Mouse (Mus musculus): ENCODE measurements around the gene S100a6.

The S100a6 gene

GRCm38 (mm10) chr3:90600458-90601195 lies 12.1 kb upstream of the S100a6 start:
- DNase-seq (ENCODE audit: low read depth) = no peak

GRCm38 (mm10) chr3:90601486-90602110 lies 11.1 kb upstream of the S100a6 start, which contains the start of gene Gm42674:
Gene Gm42674, plus strand, starts transcription at chr3:90601904.
- DNase-seq (ENCODE audit: low read depth) = no peak

DNA sequence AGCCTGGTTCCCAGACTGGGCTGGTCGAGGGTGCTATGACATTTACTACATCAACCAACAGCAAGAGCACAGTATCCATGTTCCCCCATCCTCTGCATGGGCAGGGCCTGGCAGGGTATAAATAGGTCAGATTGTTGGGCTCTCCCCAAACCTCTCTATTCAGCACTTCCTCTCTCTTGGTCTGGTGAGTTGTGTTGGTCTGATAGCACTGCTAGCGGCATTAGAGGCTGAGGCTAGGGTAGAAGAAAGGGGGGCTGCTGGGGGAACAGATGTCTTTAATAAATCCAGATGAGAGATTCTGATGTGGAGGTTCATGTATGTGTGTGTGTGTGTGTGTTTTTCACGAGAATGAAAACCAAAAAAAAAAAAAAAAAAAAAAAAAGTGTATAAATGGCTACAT lies 9.1 kb upstream of the S100a6 start, which contains the start of gene S100a4:
Gene S100a4, plus strand, starts transcription at position 149 of the 400 bp plus-strand sequence.
- DNase-seq (ENCODE audit: low read depth) = peak; percentile 92

DNA sequence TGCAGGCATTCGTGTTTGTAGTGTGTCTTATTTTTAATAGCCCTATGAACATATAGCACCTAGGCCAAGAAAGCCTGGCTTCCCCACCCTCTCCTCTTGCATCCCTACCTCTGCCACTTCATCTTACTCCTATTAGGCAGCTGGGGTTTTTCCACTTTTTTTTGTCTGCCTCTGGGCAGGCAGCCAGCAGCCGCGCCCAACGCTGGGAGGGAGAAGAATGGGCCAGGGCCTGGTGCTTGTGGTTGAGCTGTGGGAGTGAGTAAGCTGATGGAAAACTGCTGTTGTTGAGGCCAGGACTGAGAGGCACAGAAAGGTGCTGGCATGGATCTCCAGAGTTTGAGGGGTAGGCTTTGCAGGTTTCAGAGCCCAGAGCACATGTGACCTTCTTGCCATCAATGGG lies 8.3 kb upstream of the S100a6 start:
- peak; percentile 94 for DNase-seq (ENCODE audit: low read depth)

GRCm38 (mm10) chr3:90605049-90605448 lies 7.6 kb upstream of the S100a6 start:
- DNase-seq (ENCODE audit: low read depth) = peak; percentile 73

DNA sequence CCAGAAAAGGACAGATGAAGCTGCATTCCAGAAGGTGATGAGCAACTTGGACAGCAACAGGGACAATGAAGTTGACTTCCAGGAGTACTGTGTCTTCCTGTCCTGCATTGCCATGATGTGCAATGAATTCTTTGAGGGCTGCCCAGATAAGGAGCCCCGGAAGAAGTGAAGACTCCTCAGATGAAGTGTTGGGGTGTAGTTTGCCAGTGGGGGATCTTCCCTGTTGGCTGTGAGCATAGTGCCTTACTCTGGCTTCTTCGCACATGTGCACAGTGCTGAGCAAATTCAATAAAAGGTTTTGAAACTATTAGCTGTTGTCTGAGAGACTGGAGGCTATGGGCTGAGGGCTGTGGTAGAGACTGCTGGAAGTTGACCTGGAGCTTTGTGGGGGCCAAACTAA lies 6.9 kb upstream of the S100a6 start:
- DNase-seq (ENCODE audit: low read depth) = no peak

DNA sequence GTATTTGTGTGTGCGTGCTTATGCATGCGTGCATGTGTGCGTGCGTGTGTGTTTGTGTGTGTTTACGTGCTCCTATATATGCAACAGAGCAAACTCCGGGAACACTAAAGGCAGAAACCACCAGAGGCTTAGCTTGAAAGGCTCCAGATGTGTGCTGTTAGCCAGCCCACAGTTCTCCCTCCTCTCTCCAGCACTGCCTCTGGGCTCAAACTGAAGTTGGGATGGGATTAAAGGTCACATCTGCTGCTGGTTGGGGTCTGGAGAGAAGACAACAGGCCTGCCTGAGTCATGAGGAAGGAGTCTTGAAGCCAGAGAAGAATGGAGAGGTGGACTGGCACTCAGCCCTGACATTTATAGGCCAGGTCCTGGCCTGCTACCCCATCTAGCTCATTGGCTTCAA lies 6.5 kb upstream of the S100a6 start:
- no peak for DNase-seq (ENCODE audit: low read depth)

GRCm38 (mm10) chr3:90607361-90607760 lies 5.3 kb upstream of the S100a6 start:
- peak; percentile 38 for DNase-seq (ENCODE audit: low read depth)

DNA sequence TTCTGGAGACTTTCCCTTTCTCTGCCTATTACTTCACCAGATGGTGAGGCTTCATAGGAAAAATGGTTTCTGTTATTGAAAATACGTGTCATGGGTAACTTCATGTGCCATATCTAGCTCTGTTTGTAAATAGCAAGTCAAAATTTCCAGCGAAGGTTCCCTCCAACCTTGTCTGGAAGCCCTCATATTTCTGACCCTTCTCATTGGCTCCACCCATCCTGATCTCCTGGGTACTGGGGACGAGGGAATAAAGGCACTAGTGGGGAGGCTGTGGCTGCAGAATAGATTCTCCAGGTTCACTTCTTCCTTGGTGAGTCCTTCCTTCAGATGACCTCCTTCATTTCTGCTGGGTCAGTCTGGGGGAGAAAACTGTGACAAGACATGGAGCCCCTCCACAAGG lies 4.5 kb upstream of the S100a6 start, which contains the start of gene S100a5:
Gene S100a5, plus strand, starts transcription at position 301 of the 400 bp plus-strand sequence.
- no peak for DNase-seq (ENCODE audit: low read depth)

DNA sequence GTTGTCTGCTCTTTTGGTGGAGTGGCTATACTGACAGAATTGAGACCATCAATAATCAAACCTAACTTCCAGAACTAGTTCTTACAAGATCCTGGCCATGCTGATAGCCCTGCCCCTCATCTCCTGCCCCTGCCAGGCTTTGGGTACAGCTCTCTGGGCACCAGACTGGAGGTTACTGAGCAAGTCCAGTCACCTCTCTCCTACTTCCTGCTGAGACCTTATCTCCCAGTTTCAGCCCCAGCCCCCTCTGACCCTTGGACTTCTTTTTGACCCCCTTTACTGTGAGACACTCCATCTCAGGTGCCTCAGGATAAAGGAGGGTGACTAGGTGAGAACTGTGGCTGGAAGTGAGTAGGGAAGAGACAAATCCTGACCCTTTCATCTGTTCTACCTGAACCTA lies 3.6 kb upstream of the S100a6 start:
- DNase-seq (ENCODE audit: low read depth) = peak; percentile 63

DNA sequence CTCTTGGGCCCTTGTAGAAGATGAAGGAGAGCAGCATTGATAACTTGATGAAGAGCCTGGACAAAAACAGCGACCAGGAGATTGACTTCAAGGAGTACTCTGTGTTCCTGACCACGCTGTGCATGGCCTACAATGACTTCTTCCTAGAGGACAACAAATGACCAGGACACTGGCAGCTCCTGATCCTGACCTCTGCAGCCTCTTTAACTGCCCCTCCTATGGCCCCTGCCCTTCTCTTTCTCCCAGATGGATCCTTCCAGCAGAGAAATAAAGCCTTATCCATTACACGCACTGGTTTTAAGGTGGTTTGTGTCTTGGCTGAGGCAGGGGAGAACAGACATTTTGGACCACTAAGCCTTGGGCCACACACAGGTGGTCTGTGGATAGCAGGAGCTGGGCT lies 1.2 kb upstream of the S100a6 start:
- DNase-seq (ENCODE audit: low read depth) = no peak

- peak; percentile 76 for DNase-seq (ENCODE audit: low read depth)
Measured at GRCm38 (mm10) chr3:90612061-90612460, 621 bp upstream of the S100a6 start.

DNA sequence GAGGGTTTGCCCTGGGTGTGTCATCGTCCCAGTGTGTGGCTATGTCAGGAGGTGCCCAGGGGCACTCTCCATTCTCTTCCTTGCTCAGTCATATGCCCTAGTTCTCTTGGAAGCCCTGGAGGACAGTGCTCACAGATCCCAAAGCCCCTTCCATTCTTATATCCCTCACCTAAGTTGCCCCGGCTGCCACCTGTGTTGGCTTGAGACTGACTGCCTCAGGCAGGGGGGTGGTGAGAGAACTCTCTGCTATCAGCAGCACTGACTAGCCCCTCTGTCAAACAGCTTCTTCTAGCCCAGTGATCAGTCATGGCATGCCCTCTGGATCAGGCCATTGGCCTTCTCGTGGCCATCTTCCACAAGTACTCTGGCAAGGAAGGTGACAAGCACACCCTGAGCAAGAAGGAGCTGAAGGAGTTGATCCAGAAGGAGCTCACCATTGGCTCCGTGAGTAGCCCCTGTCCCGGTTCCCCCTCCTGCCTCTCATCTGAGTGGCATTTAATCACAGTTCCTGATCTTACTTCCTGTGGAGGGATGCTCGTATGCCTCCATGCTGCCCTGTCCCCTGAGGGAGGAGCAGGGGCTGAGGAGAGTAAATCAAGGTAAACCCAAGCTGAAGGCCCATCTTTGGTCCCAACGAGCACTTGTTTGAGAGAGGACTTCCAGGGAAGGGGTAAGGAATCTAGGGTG lies 922 bp downstream of the S100a6 start:
- DNase-seq (ENCODE audit: low read depth) = peak; percentile 50

DNA sequence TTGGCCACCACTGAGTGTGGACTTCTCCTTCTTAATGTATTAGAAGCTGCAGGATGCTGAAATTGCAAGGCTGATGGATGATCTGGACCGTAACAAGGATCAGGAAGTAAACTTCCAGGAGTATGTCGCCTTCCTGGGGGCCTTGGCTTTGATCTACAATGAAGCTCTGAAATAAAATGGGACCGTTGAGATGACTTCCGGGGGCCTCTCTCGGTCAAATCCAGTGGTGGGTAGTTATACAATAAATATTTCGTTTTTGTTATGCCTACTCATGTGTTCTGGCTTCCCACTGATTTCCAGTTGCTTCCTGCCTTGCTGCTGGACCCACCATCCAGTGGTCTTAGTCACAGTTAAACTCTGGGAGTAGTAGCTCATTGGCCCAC lies 1.5 kb downstream of the S100a6 start:
- DNase-seq (ENCODE audit: low read depth) = no peak

DNA sequence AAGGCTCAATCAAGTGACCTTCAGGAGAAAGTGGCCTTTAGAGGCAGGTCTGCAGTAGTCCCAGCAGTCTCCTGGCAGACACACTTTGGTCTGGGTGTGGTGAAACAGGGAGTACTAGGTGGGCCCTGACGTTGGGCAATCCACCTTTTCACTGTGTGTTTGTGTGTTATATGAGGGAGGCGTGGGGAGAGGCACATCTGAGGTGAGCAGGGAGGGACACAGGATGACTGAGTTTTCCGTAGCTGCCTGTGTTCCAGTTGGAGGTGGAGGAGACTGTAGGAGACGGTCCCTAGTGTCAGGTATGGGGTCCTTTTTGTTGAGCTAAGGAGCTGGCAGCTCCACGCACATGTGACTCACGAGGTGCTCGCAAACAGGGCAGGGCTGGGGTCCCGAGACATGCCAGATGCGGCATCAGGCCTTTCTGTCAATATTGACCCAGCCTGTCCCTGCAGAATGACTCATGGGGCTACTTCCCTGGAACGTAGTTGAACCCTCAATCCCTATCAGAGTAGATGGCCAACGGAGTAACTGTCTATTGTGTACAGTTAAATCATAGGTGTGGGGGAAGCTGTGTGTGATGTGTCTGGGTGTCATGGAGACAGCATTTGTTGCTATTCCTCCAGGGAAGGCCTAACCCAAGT lies 2.0 kb downstream of the S100a6 start:
- DNase-seq (ENCODE audit: low read depth) = peak; percentile 41

- DNase-seq (ENCODE audit: low read depth) = peak; percentile 85
Measured at GRCm38 (mm10) chr3:90615415-90615814, 2.7 kb downstream of the S100a6 start.

DNA sequence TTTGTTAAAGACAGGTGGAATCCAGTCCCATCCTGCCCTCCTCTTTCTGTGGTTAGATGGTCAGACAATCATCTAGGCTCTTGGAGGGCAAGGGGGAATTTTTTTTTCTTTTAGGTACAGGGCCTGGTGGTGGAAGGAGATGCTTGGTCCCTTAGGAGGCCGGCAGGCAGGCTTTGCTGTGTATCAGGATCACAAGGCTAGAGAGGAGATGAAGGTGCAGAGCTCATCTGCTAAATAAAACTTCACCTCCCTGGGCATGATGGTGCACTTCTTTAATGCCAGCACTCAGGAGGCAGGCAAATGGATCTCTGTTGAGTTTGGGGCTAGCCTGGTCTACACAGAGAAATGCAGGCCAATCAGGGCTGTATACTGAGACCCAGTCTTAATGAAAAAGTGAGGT lies 3.2 kb downstream of the S100a6 start:
- DNase-seq (ENCODE audit: low read depth) = no peak

- DNase-seq (ENCODE audit: low read depth) = peak; percentile 56
Measured at GRCm38 (mm10) chr3:90617586-90617985, 4.9 kb downstream of the S100a6 start.

DNA sequence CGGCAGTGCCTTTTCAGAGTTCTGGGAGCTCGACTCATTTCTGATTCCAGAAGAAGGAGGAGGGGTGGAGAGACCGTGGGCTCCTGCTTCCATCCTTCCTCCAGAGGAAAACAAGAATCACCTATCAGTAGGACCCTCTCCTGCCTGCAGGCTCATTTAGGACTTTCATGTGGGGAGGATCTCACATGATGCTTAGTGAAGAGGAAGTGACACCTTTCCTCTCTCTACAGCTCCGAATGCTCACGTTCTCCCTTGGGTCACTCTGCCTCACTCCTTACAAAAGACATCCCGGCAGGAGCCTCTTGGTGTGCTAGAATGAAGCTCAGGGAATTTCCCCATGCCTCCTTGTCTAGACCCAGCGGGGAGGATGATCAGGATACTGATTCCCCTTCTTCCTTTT lies 8.9 kb downstream of the S100a6 start:
- DNase-seq (ENCODE audit: low read depth) = no peak

GRCm38 (mm10) chr3:90623435-90624071 lies 10.9 kb downstream of the S100a6 start:
- DNase-seq (ENCODE audit: low read depth) = peak; percentile 19

DNA sequence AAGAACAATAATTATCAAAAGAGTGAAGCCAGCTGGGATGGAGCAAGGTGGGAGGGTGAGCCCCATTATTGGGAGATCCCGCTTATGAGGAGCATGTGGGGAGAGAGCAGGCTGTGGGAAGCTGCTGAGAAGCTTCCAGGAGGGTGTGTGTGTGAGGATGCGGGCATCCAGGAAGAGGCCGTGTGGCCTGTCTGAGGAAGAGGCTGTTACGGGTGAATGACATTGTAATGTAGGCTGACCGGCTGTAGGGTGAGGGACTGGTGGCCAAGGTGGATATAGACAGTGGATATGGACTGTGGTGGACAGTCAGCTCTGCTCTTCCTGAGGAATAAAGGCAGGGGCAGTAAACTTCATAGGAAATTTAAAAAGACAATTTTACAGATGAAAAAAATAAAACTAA lies 12.8 kb downstream of the S100a6 start:
- no peak for DNase-seq (ENCODE audit: low read depth)

Data from 416B (cell line).